Mouse (Mus musculus) brain, embryonic 14.5 days (tissue): Measurements from ENCODE around the gene Amph.

Experiments used
- CTCF ChIP-seq: fragments of 200-500 bp; IDR thresholded peaks from 2 replicates; pipeline ENCODE4 v1.5.1; 2012; ENCODE audit warnings: inconsistent platforms, mild to moderate bottlenecking, moderate library complexity, borderline replicate concordance; ENCODE audit not compliant: insufficient read depth, insufficient read length; ENCODE audit errors: extremely low read depth
- POLR2A ChIP-seq: fragments of 200-500 bp; IDR thresholded peaks from 2 replicates; pipeline ENCODE4 v1.6.1; 2012; ENCODE audit warnings: mild to moderate bottlenecking, inconsistent platforms, borderline replicate concordance; ENCODE audit not compliant: poor library complexity, insufficient read depth, insufficient read length, severe bottlenecking; ENCODE audit errors: extremely low read depth

DNA sequence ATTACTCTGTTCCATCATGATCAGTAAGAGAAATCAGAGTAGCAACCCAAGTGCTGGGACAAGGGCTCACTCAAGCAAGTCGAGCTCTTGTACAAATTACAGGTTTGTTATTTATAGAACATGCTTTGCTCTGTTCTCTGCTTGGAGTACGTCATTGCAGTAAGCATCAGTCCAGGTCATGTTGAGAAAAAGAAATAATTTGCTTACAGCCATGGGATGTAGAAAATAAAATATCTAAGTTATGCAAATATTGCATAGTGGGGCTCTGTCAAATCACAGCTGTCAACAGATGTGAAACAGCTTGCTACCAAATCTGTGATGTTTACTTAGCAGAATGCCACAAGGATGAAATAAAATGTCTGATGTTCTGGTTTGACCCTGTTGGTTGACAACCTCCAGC is 106.5 kb downstream of the Amph start:
- TF ChIP-seq CTCF (no peak), POLR2A (no peak)
